Mouse (Mus musculus) naive thymus-derived CD4-positive, alpha-beta T cell, adult 2 months (primary cell): ENCODE measurements around the gene Rhbdd1.

Experiments
- DNase-seq: peaks from one replicate; pipeline ENCODE4 v3.0.0-alpha.2; 2011; ENCODE audit warnings: low read depth

Gene Rhbdd1

DNA sequence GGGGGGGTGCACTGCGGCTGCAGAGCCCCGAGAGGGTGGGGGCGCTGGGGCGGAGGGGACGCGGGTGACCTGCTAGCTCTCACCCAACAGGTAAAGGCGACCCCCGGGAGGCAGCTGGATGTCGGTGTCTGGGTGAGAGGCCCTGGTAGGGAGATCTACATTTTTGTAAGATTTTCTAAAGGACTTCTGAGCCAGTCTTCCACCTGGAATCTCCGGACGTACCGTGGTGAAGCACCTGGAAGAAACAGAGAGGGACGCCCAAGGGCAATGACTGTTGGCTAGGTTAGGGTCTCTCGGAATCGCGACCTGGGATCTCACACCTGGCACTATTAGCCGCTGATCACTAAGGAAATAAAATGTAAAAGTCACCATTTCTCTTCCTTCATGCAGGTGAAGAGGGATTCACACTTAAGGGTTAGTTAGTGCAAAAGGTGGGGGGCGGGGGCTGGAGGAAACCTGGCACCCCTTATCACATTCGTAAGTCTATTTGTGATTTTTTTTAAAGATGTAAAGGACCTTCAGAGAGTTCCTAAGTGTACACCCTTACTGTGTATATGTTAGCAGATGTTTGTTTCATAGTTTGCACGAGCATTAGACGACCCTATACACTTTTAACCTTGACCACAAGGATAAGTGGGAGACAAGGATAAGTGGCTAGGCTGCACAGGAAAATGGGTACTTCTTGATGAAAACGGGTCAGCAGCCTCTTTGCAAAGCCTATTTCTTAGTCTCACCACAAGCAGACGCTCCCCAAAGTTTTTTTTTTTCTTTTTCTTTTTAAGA, 24.1 kb upstream of the Rhbdd1 start:
- DNase-seq, result no peak

DNA sequence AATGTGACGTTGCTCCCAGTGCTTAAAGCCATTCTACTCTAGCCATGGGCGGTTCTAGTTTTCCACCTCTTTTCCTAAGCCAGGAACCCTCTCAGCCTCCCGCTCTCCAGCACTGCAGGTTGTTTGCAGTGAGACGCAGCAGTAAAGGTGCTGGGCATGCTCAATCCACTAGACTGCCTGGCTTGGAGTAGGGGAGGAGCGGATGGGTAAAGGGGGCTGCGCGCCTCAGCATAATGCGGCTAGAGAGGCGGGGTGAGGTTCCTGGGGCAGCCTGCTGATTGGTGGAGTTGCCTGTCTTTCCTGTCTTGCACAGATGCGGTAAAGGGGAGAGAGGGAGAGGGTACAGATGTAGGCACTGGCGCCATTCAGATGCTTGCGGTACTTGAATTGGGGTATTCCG, 23.5 kb upstream of the Rhbdd1 start:
- no peak for DNase-seq

DNA sequence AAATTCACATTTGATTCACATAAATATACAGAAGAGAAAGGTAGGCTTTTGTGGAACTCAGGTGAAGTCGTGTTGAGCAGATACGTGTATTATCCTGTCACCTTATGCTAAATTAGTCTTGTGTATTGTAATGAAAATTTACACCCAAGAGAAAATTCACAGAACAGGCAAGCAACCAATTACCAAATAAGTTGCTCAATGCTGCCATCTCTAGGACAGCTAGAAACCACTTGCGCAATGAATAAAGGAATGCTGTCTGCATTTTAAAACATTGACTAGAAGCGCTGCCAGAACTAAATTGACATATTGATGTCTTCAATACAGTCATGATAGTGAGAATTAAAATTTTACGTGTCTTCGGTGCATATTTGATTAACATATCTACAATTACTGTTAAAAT, 22.1 kb upstream of the Rhbdd1 start:
- DNase-seq, result peak; percentile 69

DNA sequence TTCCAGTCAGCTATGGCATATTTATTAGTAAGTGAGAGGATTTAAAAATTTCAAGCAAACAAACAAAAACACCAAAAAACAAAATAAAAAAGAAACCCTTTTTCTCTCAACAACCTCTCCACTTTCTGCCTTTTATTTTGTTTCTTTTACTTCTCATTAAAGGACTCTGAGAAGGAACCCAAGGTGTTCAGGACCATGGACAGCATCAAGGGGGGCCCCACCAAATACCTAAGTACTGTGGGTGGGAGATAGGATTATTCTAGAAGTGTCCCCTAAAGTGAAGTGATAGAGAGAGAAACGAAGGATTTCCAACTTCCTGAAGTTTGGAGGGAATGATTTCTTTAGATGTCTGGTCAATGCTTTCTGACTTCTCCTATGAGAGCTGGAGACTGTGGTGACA, 17.7 kb upstream of the Rhbdd1 start:
- no peak for DNase-seq

DNA sequence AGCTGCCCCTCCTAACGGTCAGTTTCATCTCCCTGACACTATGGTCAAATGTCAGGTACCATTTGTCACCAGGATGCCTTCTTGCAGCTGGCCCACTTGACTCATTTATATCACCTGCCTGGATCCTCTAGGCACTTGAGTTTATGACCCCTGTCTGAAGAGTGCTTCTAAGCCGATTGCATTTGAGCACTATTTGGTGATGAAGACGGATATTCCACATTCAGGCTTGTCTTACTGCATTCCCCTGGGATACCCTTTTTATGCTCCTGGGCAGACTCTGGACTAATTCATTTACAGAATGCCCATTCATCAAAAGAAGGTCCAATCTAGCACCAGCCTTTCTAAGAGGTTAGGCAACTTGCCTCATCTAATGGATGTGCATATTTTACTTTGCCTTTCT, 11.8 kb upstream of the Rhbdd1 start:
- no peak for DNase-seq

DNA sequence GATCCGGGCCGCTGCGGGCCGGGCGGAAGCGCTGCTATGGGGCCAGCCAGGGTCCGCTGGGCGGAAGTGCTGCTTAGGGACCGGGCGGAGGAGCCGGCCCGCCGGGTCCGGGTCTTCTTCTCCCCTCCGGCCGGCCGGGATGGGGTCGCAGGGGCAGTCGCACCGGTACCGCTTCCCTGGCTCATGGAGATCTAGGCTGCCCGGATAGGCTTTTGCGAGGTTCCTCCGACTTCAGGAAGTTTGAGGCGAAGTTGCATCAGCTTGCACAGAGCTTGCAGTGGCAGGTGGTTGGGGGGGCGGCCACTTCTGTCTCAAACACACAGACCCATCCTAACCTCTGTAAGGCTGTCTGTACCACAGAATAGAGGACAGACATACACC, 484 bp downstream of the Rhbdd1 start:
- DNase-seq, result no peak

DNA sequence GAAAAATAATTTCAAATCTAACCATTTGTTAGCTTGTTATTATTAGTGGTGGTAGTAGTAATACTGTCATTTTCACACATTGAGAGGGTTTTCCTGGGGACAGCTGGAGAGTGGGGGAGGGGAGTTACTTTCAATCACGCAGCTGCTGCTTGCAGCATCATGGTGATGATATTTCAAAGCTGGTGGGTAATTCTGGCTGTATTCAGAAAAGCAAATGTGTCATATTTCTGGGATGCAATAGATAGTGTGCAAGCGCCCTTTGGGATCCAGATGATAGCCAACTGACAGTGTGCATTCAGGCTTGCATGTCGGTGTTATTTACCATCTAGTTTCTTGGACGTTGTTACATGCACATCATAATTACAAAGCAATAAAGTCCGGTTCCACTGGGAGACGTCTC, 4.2 kb downstream of the Rhbdd1 start:
- no peak for DNase-seq

DNA sequence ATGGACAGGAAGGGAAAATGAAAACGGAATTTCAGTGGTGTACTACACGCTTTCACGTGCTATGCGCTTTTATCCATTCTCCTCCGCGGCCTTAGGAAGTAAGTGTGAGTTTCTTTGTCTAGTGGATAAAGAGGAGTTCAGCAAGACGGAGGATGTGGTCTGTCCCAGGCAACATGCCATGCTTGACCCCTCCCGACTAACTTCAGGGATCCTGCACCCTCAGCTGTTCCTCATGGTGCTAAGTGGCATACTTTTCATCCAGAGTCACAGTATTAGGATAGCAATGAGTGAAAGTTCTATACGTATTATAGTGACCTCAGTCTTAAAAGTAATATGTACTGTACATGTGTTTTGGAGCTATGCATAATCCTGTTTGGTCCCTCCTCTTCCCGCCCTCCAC, 4.6 kb downstream of the Rhbdd1 start:
- no peak for DNase-seq

DNA sequence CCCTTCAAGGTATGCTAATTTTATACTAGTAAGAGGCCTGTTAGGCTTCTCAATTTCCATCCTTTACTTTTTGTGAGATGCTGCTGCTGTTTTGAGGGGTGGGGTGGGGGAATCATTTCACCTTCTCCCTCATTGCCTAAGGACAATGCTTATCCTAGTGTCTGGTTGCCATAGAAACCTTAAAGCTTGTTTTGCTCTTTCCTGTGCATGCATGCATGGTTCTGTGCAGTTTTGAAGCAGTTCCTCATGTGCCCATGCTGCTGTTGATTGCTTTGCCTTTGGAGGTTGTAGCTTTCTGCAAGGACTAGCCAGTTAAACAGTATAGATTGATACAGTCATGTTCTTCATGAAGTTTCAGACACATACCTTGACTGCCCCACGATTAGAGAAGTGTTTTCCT, 5.2 kb downstream of the Rhbdd1 start:
- no peak for DNase-seq

DNA sequence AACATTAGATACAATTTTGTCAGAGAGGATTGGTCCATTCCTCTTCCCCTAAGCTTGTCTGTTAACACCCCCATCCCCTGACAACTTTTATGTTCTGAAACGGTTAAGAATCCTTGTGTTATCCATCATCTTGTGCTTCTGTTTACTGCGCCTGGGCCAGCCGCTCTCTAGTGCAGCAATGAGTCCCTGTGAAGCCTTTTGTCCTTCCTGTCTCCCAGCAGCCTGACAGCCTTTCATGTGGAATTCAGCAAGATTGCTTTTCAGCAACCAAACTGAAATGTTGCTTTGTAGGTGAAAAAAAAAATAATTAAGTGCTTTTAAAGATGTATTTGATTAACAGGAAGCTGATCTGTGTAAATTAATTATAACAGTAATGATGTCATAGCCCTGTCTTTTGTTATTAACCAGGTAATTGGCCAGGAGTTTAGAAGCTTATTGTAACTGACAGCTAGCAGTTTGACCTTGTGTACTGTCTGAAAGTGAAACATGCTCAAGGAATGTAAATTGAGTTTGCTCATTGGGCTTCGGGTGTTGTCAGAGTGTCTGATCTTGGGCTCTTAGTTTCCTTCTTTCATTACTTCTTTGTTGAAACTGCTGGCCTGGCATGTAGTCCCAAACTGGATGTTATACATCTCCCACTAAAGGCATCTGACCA, 8.0 kb downstream of the Rhbdd1 start:
- DNase-seq, result no peak

DNA sequence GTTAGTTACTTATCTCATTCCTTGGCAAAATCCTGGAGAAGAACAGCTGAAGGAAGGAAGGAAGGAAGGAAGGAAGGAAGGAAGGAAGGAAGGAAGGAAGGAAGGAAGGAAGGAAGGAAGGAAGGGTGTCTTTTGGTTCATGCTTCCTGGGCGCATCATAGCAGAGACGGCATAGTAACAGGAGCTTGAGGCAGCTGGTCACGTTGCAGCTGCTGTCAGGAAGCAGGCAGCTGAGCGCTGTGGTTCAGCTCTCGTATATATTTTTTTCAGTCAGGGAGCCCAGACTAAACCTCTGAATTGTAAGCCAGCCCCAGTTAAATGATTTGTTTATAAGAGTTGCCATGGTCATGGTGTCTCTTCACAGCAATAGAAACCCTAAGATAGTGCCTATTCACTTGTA, 9.9 kb downstream of the Rhbdd1 start:
- DNase-seq, result no peak

DNA sequence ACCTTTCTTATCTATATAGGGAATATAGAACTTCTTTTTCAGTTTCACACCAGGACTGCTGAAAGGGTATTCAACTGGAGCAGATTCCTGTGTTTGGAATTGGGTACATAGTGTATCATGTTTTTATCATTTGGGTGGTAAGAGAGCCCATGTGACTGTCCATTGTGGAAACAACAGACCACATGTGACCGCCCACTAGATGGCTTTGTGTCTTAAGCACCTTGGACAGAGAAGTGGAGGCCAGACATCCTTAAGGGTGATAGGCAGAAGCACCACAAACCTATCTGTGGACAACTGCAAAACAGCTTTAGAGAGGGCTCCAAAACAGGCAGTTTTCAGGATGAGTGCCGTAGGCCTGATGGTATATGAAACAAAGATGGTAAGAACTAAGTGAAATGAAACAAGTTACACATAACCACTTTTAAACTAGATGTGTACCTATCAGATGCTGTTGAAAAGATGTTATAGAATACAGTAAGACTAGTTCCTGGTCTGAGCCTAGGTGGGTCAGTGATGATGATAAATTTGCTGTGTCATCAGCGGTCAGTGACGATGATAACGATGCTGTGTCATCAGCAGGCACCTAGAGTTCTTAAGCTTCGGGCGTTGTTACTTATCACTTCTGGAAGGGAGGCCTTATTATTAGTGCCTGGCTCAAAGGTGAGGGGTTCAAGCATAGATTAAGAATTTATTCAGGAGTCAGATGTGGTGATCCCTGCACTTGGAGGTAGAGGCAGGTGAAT, 12.0 kb downstream of the Rhbdd1 start:
- DNase-seq, result no peak

DNA sequence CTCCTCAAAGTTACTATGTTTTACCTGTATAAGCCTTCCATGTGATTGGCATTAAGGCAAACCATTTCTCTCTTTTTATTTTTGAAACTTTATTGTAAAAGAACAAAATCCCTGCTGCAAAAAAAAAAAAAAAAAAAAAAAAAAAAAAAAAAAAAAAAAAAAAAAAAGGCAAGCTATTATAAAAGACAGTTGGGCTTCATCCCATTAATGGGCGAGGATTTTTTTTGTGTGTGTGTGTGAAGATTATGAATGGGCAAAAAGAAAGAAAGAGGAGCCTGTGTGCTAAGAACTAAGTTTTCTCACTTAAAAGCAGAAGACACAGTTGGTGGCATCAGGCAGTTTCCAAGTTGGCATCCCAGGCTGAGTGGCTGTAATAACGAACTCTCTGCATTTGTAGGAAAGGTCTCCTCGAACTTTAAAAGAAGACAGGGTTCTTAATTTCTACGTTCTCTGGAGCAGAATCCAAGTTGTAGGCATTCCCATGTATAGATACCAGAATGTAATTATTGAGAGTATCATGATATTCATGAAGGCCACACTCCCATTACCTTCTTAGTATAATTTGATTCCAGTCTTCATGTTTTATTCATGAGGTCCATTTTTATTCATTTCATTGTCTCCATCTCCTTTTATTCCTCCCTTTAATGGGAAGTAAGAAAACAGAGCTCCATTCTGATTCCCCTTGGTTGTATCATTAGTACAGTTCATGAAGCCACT, 13.1 kb downstream of the Rhbdd1 start:
- DNase-seq, result no peak

DNA sequence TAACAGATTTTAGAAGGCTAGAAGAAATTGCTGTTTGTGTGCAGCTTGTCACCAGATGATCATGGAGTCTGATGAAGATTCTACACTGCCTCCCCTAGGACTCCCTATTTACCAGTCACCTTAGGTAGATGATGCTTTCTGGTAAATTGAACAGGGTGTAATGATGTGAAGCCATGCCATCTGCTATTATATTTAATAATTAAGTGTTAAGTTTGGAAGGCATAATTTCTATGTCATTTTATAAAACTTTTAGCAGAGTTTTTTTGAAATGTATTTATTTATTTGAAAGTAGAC, 13.6 kb downstream of the Rhbdd1 start:
- no peak for DNase-seq

DNA sequence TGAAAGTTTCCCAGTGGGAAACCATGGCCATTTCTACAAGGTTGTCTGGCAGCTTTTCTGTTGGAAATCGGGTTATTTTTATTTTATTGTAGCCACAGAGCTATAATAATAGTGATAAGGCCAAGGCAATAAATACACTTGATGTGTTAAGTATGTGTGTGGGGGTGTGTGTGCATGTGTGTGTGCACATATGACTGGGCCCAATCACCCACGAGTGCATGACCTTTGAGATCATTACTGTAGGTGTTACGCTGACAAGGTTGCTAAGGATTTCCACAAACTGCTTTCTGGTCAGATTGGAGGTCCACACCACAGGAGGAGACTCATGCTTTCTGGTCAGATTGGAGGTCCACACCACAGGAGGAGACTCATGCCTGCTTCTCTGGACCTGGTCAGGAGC, 18.3 kb downstream of the Rhbdd1 start:
- DNase-seq, result no peak

DNA sequence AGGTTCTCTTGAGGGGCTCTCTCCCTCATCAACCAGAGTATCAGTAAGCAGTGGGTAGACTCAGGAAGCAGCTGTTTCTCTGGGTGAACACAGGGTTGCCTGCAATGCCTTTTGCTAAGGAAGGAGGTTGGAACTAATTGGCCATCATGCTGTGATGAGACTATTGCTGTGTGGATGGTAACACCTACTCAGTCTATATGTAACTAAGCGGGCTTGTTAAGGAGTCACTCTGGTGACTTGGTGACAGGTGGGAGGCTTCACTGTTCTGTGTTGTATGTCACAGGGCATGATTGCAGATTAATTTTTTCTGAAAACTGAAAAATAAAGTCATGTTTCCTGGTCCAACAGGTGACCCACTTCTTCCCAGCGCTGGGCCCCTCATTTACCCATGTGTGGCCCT, 36.8 kb downstream of the Rhbdd1 start:
- no peak for DNase-seq

DNA sequence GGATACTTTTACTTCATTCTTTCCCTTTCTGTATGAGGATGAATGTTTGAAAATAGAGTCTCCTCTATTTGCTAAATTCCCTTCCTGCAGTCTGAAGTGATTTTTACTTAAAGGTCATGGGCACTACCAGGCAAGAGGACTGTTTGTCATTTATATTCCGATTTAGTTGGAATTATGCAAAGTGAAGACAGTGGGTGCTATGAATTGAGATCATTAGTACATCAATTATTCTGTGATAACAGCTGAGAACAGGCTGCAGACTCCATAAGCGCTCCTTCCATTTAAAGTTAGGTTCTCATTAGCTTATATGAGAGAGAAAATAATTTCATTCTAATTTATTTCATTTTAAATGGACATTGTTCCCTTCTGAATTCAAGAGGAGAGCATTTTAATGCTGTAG, 37.5 kb downstream of the Rhbdd1 start:
- DNase-seq, result no peak

DNA sequence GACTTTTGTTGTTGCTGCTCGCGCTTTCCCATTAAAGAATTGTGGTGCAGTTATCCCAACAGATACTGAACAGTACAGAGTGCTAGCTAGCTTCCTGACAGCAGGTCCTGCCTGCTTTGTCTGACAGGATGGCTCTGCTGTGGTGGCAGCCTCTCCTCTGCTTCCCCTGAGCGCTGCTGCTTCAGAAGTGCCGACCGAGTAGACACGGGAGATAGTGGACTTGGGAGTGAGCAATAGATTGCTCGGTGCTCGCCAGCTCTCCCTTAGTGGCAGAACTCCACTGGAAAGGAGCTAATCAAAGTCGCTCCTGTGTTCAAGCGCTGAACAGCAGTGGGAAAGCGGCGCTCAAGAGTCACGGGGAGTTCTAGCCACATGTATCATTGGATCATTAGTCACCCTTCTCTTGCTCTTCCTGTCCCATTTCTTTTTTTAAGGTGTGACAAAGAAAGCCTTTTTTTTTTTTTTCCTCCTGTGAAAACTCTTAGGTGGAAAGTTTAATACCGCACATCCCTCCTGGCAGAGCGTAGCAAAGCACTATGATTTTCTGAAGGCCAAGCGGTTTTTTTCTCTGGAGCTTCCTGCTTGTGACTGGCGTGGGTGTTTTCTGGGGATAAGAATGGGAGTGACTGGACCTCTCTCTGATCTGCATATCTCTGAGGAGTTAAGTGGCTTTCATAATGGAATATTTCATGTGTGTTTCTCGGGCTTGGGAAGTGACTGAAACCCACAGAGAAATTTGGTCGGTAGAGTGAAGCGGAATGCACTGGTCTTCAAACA, 42.8 kb downstream of the Rhbdd1 start:
- DNase-seq, result no peak

DNA sequence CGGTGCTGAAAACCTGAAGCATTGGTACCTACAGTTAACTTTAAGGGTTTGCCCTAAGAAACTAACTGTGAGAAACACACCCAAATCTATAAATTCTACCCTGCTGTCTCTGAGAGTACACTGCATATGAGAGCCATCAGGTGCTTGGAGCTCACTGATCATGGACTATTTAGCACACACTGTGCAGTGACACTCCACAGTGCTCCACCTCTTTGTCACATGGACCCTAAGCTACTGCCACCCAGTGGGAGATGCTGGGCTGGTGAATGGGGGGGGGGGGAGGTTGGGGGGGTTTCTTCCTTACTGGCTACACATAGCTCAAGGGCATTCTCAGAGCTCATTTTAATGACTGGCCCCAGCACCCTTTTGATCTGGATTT, 43.4 kb downstream of the Rhbdd1 start:
- DNase-seq, result no peak

DNA sequence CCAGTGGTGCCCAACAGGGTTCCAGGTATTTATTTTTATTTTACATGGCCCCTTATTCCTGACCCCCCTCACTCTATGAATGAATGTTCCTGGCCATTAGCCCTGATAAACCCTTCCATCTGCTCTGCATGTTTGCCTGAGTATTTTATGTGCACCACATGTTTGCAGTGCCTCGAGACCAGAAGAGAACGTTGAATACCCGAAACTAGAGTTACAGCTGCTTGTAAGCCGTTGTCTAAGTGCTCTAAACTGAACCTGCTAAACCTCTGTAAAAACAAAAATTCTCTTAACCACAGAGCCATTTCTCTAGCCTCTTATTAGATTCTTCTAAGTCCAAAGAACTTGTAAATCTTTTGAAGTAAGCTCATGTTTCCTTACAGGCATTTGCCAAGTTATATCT, 45.0 kb downstream of the Rhbdd1 start:
- DNase-seq, result no peak

DNA sequence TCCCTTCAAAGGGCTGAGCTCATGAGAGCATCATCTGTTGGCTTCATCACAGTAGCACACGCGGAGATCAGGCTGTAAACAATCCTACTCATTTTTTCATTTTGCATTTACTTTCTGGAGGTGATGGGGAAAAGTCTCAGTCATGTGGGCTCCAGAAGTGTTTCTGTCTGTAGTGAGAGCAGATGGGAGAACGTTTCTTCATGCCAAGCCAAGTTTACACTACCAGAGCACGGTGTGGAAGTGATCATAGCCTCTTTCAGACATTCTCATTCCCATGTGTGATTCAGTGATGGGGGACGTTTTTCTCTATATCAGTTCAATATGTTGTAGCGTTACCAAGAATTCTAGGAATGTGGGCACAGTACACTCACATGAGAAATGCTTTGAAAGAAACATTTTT, 45.9 kb downstream of the Rhbdd1 start:
- no peak for DNase-seq

DNA sequence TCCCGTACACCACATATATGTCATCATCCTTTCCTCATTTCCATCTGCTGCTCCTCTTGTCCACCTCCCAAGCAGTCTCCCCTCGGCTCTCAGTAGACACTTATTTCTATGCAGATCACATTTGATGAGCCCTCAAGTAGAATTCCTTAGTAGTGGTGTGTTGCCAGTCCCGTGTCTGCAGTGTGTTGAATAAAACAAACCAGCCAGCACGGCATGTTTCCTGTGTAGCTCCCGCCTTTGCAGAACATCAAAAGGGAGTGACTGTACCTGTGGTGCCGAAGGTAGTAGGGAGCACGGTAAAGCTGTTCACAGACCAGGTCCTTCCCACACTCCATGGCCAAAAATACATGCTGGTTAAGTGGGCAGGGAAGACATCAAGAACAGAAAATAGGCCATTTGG, 47.8 kb downstream of the Rhbdd1 start:
- DNase-seq, result no peak
